Mouse (Mus musculus): ENCODE measurements at regions not wholly inside any gene's neighbourhood (a gene's known extent, or its start where the extent isn't known, plus 50 kb on each side); places are given as distances from the start of the nearest gene placed in this dataset.

GRCm38 (mm10) chr3:41154402-41154801 is 71.6 kb upstream of the Pgrmc2 start:
- DNase-seq (ENCODE audit: low spot score in 2 of 2) = no peak

- DNase-seq (ENCODE audit: low spot score in 2 of 2) = no peak
Observed at GRCm38 (mm10) chr3:41151989-41152388, 69.1 kb upstream of the Pgrmc2 start.

DNA sequence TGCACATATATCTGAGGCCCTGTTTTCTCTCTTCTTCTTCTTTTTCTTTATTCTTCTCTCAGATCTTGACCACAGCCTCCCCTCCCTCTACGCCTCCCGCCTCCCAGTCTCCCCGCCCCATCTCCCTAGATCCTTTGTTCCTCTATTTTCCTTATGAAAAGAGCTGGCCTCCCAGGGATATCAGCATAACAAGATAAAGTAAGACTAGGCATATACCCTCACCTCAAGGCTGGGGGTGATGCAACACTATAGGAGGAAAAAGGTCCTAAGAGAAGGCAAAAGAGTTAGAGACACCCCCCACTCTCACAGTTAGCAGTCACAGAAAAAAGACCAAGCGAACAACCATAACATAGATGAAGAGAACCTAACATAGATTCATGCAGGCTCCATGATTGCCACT is 57.5 kb upstream of the Pgrmc2 start:
- no peak for DNase-seq (ENCODE audit: low spot score in 2 of 2)

DNA sequence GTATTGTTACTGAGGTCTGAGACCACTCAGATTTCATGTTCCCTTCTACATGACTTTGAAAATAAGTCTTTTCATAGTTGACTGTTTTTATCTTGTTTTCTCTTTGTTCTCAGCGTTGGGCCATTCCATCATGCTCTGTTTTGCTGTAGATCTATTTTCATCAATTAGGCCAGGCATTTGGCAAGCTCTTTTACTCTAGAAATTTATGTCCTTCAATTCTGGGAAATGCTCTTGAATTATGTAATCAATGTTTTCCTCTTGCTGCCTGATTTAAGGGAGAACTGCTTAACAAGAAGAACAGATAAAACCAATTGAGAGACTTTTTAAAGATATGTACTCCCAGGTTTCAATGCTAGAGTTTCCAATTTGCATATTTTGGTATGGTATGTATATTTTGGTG is 55.1 kb upstream of the Pgrmc2 start:
- no peak for DNase-seq (ENCODE audit: low spot score in 2 of 2)

DNA sequence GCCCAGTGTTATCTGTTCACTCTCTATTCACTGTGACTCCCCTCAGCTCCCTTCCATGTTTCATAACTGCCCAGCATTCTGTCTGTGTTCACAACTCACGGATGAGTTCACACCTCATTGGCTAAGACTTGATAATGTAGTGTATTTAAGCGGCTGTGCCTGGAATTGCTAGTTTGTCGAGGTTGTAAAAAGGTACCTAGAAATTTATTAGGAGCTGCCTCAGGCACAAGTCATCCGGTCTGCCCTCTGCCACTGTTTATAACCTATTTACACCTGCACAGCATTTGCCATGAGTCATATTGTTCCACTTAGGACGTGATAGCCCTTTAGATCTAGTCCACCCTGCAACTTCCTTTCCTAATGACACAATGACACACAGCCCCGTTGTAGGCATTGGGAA is 50.0 kb upstream of the Pgrmc2 start:
- DNase-seq (ENCODE audit: low spot score in 2 of 2) = no peak

All from frontal cortex, postnatal 10 days (tissue).